Mouse (Mus musculus): ENCODE data around the gene Lbhd1. TPM values are rescaled to one million over a fixed set of nuclear protein-coding genes. Genes with fewer than 3 reads are reported as not detected.

Lbhd1 gene
- polyA plus RNA-seq (2015; fragmentation: Nextera tagmentation; extraction: Ambion mirVana): 44.3 and 52.1 TPM in 2 replicates

GRCm38 (mm10) chr19:8883616-8884015, at the start of gene Lbhd1, which contains the start of gene Gm49403:
Lbhd1 (plus strand) TSS chr19:8883732.
Gm49403 (plus strand) TSS chr19:8883930.

GRCm38 (mm10) chr19:8837251-8837791, 46.2 kb upstream of the Lbhd1 start, which contains the start of gene Bscl2:
Bscl2 (plus strand) TSS chr19:8837467.

GRCm38 (mm10) chr19:8839103-8839907, 44.2 kb upstream of the Lbhd1 start, which contains the start of gene Gng3:
Gng3 (minus strand) TSS chr19:8839194.

GRCm38 (mm10) chr19:8850402-8850901, 33.1 kb upstream of the Lbhd1 start, which contains the start of gene Lrrn4cl:
Lrrn4cl (plus strand) TSS chr19:8850768.

GRCm38 (mm10) chr19:8871267-8872186, 12.0 kb upstream of the Lbhd1 start, which contains the start of gene Ubxn1:
Ubxn1 (plus strand) TSS chr19:8871496.

GRCm38 (mm10) chr19:8880311-8881033, 3.1 kb upstream of the Lbhd1 start, which contains the start of gene Uqcc3:
Uqcc3 (minus strand) TSS chr19:8880923.

GRCm38 (mm10) chr19:8888511-8889385, 5.2 kb downstream of the Lbhd1 start, which contains the start of the genes 1810009A15Rik and Gm49416:
1810009A15Rik (plus strand) TSS chr19:8888853.
Gm49416 (plus strand) TSS chr19:8888926.

GRCm38 (mm10) chr19:8892829-8893766, 9.6 kb downstream of the Lbhd1 start, which contains the start of gene Ints5:
Ints5 (plus strand) TSS chr19:8893005.

GRCm38 (mm10) chr19:8897865-8898495, 14.4 kb downstream of the Lbhd1 start, which contains the start of gene Ganab:
Ganab (plus strand) TSS chr19:8898071.

GRCm38 (mm10) chr19:8920073-8920736, 36.7 kb downstream of the Lbhd1 start, which contains the start of gene B3gat3:
B3gat3 (plus strand) TSS chr19:8920374.

GRCm38 (mm10) chr19:8929224-8930088, 45.9 kb downstream of the Lbhd1 start, which contains the start of the genes Rom1 and Eml3:
Rom1 (minus strand) TSS chr19:8929356.
Eml3 (plus strand) TSS chr19:8929552.

GRCm38 (mm10) chr19:8941515-8942217, 58.1 kb downstream of the Lbhd1 start, which contains the start of gene Mta2:
Mta2 (plus strand) TSS chr19:8941875.

